Mouse (Mus musculus): ENCODE results near the gene Ralgapb.
"Not testable (repeated sequence)": the region's sequence is repeated elsewhere in the genome, so short reads cannot be mapped to it uniquely, and the experiment has no call there.

- TF ChIP-seq TCF12 (IDR thresholded peaks at IDR 0.05; ENCODE audit: insufficient read depth, poor library complexity, severe bottlenecking); POLR2A (IDR thresholded peaks at IDR 0.05; ENCODE audit: insufficient read length, low read depth); POLR2AphosphoS2 (IDR thresholded peaks at IDR 0.05; ENCODE audit: insufficient read length, low read depth); CEBPB (IDR thresholded peaks at IDR 0.05; ENCODE audit: insufficient read depth, poor library complexity, severe bottlenecking); MAX (IDR thresholded peaks at IDR 0.05; ENCODE audit: low read depth); MYOD1 (IDR thresholded peaks at IDR 0.05; ENCODE audit: control insufficient read depth in 1 of 3, insufficient read length in 2 of 3, low read depth in 2 of 3); USF1 (IDR thresholded peaks at IDR 0.05; ENCODE audit: low read depth); E2F4 (IDR thresholded peaks at IDR 0.05; ENCODE audit: insufficient read depth); MYOG (IDR thresholded peaks at IDR 0.05; ENCODE audit: control insufficient read depth in 1 of 3, insufficient read depth in 1 of 3, insufficient read length in 2 of 3, low read depth in 2 of 3); REST (IDR thresholded peaks at IDR 0.05; ENCODE audit: insufficient read depth, insufficient read length): not testable (repeated sequence)
Measured at GRCm38 (mm10) chr2:158397140-158397539, 12.5 kb upstream of the Ralgapb start.

All from myocyte (in vitro differentiated cells).